Mouse (Mus musculus): Measurements from ENCODE around the gene Tyms. TPM values are rescaled to one million over a fixed set of nuclear protein-coding genes. Genes with fewer than 3 reads are reported as not detected.
"Not testable (repeated sequence)": the region's sequence is repeated elsewhere in the genome, so short reads cannot be mapped to it uniquely, and the experiment has no call there.

The Tyms gene
- total RNA-seq, 4 experiments from 2014 or later, result 2.1 to 4.6 (median 2.9) TPM

DNA sequence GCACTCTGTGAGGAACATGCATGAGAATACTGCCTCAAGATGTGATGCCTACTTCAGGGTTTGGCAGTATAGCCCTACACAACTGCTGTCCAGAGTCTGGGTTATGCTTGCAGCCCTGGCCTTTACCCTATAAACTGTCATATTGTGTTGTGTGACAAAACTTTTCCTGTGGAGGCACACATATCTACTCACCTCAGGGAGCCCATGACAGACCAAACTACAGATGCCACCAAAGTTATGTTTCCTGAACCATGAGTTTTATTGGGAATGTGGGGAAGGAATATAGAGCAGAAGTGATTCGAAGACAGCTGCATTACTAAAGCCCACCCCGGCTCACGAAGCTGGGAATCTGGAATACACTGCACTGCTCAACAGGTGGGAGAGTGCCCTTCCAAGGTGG, 29.9 kb upstream of the Tyms start:
- DNase-seq (ENCODE audit: low spot score in 2 of 2), result no peak

- no peak for DNase-seq (ENCODE audit: low spot score in 2 of 2)
These were observed 24.8 kb upstream of the Tyms start for GRCm38 (mm10) chr5:30098260-30098659.

DNA sequence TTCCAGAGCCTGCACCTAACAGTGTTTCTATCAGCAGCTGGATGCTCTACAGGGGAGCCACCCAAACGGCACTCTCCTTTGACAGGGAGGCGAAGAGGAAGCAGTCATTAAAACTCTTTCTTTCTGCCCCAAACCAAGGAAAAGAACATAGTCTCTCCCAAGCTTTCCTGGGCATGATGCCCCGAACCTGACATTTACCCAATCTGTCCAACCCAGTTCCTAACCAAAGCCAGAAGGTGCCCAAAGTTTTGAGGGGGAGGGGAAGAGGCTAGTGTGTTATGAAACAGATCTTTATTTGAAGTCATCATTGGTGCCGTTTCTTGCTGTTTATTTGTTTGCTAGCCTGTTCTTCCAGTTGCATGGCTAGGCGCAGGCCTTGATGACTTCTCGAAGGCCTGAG, 22.3 kb upstream of the Tyms start:
- DNase-seq (ENCODE audit: low spot score in 2 of 2), result no peak

DNA sequence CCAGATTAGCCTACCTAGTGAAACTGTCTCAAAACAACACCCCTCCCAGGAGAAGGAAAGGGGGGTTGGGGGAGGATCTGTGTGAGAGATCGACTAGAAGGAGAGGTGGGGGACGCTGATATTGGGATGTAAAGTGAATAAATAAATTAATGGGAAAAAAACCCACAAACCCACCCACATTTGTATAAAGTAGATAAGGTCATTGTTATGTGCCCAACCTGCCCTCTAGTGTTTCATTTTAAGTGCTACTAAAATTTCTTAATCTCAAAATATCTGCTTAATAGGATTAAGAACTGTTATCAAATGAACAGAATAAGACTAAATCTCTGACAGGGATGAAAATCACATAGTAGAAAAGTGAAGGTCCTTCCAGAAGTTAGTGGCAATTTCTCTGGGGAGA, 21.0 kb upstream of the Tyms start:
- DNase-seq (ENCODE audit: low spot score in 2 of 2), result no peak

DNA sequence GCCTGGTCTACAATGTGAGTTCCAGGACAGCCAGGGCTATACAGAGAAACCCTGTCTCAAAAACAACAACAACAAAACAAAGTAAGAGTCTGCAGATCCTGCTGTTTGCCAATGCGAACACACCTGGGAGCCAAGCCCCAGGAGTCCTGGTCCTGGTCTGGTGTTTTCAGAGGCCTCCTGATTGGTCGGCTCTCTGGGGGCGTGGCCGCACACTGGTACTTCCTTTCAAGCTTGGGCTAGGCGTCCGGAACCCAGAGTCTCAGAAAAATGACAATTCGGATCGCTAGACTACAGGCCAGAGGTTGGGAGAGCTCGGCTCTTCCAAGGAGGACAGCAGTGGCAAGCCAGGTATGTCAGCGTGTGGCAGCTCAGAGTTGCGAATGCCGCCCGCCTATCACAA, 19.3 kb upstream of the Tyms start:
- DNase-seq (ENCODE audit: low spot score in 2 of 2), result no peak

- no peak for DNase-seq (ENCODE audit: low spot score in 2 of 2)
These were observed 1.0 kb downstream of the Tyms start for GRCm38 (mm10) chr5:30072377-30072776.

DNA sequence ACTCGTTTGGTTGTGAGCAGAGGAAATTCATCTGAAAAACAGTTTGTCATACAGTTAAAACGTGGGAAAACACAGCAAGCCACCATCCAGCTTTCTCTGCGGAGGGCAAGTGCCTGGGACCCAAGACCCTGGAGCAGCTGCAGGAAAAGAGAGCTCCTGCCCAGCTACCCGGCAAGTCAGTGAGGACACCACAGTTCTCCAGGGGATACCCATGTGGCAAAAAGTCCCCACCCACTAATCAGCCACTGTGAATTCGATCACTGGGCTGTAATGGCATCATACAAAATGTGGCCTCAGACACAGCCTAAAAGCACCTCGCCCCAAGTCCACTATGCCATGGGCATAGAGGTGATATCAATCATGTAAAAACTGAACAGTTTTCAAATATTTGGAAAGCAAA, 1.7 kb downstream of the Tyms start:
- DNase-seq (ENCODE audit: low spot score in 2 of 2), result no peak

DNA sequence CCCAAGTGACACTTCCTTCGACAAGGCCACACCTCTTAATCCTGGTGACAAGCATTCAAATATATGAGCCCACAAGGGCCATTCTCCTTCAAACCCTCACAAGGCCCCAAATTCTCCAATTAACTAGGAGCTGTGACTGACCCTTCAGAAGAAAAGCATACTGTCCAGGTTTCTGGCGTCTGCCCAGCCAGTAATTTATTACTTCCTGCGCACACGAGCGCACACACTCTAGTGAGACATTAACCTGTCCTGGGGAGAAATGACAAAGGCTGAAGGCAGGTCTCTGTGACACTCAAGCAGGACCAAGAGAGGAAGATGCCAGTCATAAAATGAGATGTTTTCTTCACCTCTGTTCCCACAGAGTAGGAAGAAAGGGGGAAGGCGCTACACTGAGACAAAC, 5.7 kb downstream of the Tyms start:
- DNase-seq (ENCODE audit: low spot score in 2 of 2), result no peak

- not testable (repeated sequence) for DNase-seq (ENCODE audit: low spot score in 2 of 2)
These were observed 13.8 kb downstream of the Tyms start for GRCm38 (mm10) chr5:30059607-30060006.

DNA sequence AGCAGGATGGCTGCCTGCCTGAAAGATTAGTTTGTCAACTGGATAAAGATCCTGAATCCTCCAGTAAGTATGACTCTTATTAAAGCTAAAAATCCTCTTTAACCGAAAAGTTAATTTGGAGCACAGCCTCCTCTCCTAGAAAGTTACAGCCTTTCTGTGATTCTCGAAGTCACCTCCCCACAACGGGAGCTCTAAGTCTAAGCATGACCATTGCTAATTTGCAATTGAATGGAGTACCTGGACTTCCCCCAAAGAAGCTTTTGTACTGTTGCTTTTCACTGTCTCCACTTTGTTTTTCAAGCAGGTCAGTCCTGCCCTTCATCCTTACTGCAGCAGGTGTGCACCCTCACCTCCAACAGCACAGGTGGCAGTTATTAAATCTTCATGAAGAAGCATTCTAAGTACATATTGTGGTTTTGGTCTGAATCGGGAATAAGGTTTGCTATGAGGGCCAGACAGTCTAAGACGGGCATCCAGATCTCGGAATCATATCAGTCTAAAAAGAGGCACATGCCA, 15.1 kb downstream of the Tyms start:
- DNase-seq (ENCODE audit: low spot score in 2 of 2), result no peak

GRCm38 (mm10) chr5:30039841-30040240, 33.6 kb downstream of the Tyms start:
- DNase-seq (ENCODE audit: low spot score in 2 of 2), result not testable (repeated sequence)

DNA sequence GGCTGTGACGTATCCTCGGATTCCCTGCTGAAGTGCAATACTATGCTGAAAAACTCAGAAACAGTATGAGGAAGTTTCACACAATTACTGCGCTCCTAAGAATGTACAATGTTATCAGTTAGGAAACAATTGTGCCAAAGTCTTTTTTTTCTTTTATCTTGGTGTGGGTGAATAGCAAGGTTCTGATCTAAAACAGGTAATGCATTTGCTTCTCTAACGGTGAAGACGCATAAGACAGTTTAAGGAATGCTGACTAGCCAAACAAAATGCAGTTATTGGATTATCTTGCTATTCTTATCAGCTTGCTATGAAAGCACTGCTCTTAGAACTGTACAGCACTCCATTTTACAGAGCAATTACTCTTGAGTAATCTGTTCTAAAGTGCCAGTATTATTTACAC, 34.1 kb downstream of the Tyms start:
- not testable (repeated sequence) for DNase-seq (ENCODE audit: low spot score in 2 of 2)

DNA sequence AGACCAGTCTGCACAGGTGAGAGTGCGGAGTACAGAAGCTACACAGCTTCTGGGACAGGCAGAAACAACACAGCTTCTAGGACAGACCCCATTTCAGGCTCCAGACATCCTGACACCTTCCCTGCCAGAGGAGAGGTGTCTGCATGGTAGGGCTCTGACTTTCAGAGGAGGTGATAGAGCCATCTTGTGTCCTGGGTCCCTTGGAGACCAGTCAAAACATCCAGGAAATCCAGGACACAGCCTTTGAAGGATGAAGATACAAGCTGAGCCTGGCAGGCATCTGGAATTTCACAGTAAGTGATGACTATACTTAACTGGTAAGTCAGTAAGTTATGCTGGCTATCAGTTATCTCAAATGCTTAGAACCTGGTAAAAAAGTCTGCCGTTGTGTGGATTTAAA, 36.3 kb downstream of the Tyms start:
- DNase-seq (ENCODE audit: low spot score in 2 of 2), result not testable (repeated sequence)

- DNase-seq (ENCODE audit: low spot score in 2 of 2), result not testable (repeated sequence)
These were observed 37.6 kb downstream of the Tyms start for GRCm38 (mm10) chr5:30035862-30036261.

GRCm38 (mm10) chr5:30014580-30014979, 58.8 kb downstream of the Tyms start:
- DNase-seq (ENCODE audit: low spot score in 2 of 2), result no peak

GRCm38 (mm10) chr5:30012726-30013503, 60.5 kb downstream of the Tyms start, which contains the start of gene Il6:
Gene Il6 (plus strand): TSS chr5:30013114.
- DNase-seq (ENCODE audit: low spot score in 2 of 2), result peak; percentile 58 to 75

Other genes with a start within 250 kb of the Tyms start
- not detected for gene Il6, start 60.5 kb downstream of the Tyms start, total RNA-seq (2022)
- gene Garem2, start 31.5 kb upstream of the Tyms start, total RNA-seq (2022), result 10 to 100 TPM; 12.2 to 14.9 (median 12.7) TPM
- 1 to 10 TPM; 1.1 to 2.1 (median 1.4) TPM for gene 3110082J24Rik, start 32.5 kb upstream of the Tyms start, total RNA-seq (2022)
- 10 to 100 TPM; 65.3 to 74.6 (median 68.4) TPM for gene Hadha, start 81.5 kb upstream of the Tyms start, total RNA-seq (2022)
- gene Hadhb, start 81.6 kb upstream of the Tyms start, total RNA-seq (2022), result 100 to 1,000 TPM in 1 of 4 experiments, 10 to 100 TPM in 3; 88.5 to 103 (median 92.6) TPM
- not detected for gene Adgrf3, start 132.1 kb upstream of the Tyms start, total RNA-seq (2022)
- gene Selenoi, start 159.0 kb upstream of the Tyms start, total RNA-seq (2022), result 10 to 100 TPM; 37.8 to 62.2 (median 48.9) TPM
- gene Drc1, start 207.8 kb upstream of the Tyms start, total RNA-seq (2022), result 10 to 100 TPM; 11.7 to 13.3 (median 12.7) TPM